Mouse (Mus musculus): ENCODE data around the gene Ablim2.
A peak's percentile ranks its signal among the peaks of the same experiment; 100 is the strongest.

Gene Ablim2

GRCm38 (mm10) chr5:35889641-35890040 lies 132.0 kb downstream of the Ablim2 start:
- no peak for DNase-seq

- DNase-seq, result no peak
Measured at GRCm38 (mm10) chr5:35890985-35891730, 133.5 kb downstream of the Ablim2 start.

- no peak for DNase-seq
Measured at GRCm38 (mm10) chr5:35892363-35892762, 134.7 kb downstream of the Ablim2 start.

GRCm38 (mm10) chr5:35893093-35893804 lies 135.6 kb downstream of the Ablim2 start, which contains the start of gene Afap1:
Gene Afap1, plus strand, starts transcription at chr5:35893319.
- peak; percentile 99 to 100 for DNase-seq

- DNase-seq, result peak; percentile 55 to 72
Measured at GRCm38 (mm10) chr5:35893805-35894260, 136.2 kb downstream of the Ablim2 start.

GRCm38 (mm10) chr5:35894295-35895047 lies 136.8 kb downstream of the Ablim2 start:
- peak; percentile 49 to 56 for DNase-seq

- no peak for DNase-seq
Measured at GRCm38 (mm10) chr5:35895926-35896325, 138.2 kb downstream of the Ablim2 start.

- no peak for DNase-seq
Measured at GRCm38 (mm10) chr5:35896556-35896955, 138.9 kb downstream of the Ablim2 start.

- no peak for DNase-seq
Measured at GRCm38 (mm10) chr5:35897147-35897546, 139.5 kb downstream of the Ablim2 start.

GRCm38 (mm10) chr5:35898114-35898513 lies 140.4 kb downstream of the Ablim2 start:
- no peak for DNase-seq

- no peak for DNase-seq
Measured at GRCm38 (mm10) chr5:35898994-35899393, 141.3 kb downstream of the Ablim2 start.

- DNase-seq, result peak; percentile 31 to 69
Measured at GRCm38 (mm10) chr5:35900401-35901225, 142.9 kb downstream of the Ablim2 start.

- no peak for DNase-seq
Measured at GRCm38 (mm10) chr5:35901226-35901809, 143.6 kb downstream of the Ablim2 start.

- DNase-seq, result no peak
Measured at GRCm38 (mm10) chr5:35903456-35903855, 145.8 kb downstream of the Ablim2 start.

GRCm38 (mm10) chr5:35905283-35905682 lies 147.6 kb downstream of the Ablim2 start:
- no peak for DNase-seq

GRCm38 (mm10) chr5:35907090-35907489 lies 149.4 kb downstream of the Ablim2 start:
- no peak for DNase-seq

- peak; percentile 86 to 96 for DNase-seq
Measured at GRCm38 (mm10) chr5:35907633-35908426, 150.2 kb downstream of the Ablim2 start.

GRCm38 (mm10) chr5:35908626-35909443 lies 151.2 kb downstream of the Ablim2 start:
- DNase-seq, result peak; percentile 43

GRCm38 (mm10) chr5:35915629-35916300 lies 158.1 kb downstream of the Ablim2 start:
- no peak for DNase-seq

GRCm38 (mm10) chr5:35916666-35917065 lies 159.0 kb downstream of the Ablim2 start:
- no peak for DNase-seq
